Mouse (Mus musculus) myocyte (in vitro differentiated cells): ENCODE results near the gene Nkain4. TPM values are rescaled to one million over a fixed set of nuclear protein-coding genes. Genes with fewer than 3 reads are reported as not detected.
A peak's percentile ranks its signal among the peaks of the same experiment; 100 is the strongest.

Experiments used
- H3K27me3 ChIP-seq: one replicate; pipeline ENCODE4 v1.6.1; 2011; ENCODE audit not compliant: control insufficient read depth, insufficient read depth, insufficient read length
- H3K36me3 ChIP-seq: one replicate; pipeline ENCODE4 v1.6.1; 2011; ENCODE audit not compliant: control insufficient read depth, insufficient read depth
- H3K4me2 ChIP-seq: one replicate; pipeline ENCODE4 v1.6.1; 2011; ENCODE audit warnings: low read depth, control low read depth
- H3K4me3 ChIP-seq: one replicate; pipeline ENCODE4 v1.5.1; 2011; ENCODE audit warnings: mild to moderate bottlenecking, control low read depth, moderate library complexity
- H3K79me2 ChIP-seq: one replicate; pipeline ENCODE4 v1.6.1; 2011; ENCODE audit not compliant: control insufficient read depth, insufficient read depth
- H3ac ChIP-seq: one replicate; pipeline ENCODE4 v1.6.1; 2011; ENCODE audit not compliant: control insufficient read depth, insufficient read length
- CEBPB ChIP-seq: IDR thresholded peaks from 2 replicates; pipeline ENCODE4 v1.6.1; 2011; ENCODE audit warnings: mild to moderate bottlenecking, moderate library complexity; ENCODE audit not compliant: poor library complexity, insufficient read depth, severe bottlenecking
- E2F4 ChIP-seq: IDR thresholded peaks from one replicate; pipeline ENCODE4 v1.6.1; 2011; ENCODE audit warnings: mild to moderate bottlenecking, control low read depth, moderate library complexity; ENCODE audit not compliant: insufficient read depth
- MAX ChIP-seq: IDR thresholded peaks from one replicate; pipeline ENCODE4 v1.6.1; 2011; ENCODE audit warnings: low read depth, mild to moderate bottlenecking, control low read depth
- MYOD1 ChIP-seq, 3 experiments: IDR thresholded peaks; one replicate each; pipeline ENCODE4 v1.6.1; 2011; ENCODE audit warnings: control low read depth in 2 of 3, low read depth in 2 of 3, mild to moderate bottlenecking in 2 of 3, moderate library complexity in 1 of 3; ENCODE audit not compliant: insufficient read length in 2 of 3, control insufficient read depth in 1 of 3
- MYOG ChIP-seq, 3 experiments: IDR thresholded peaks; one replicate each; pipeline ENCODE4 v1.6.1; 2011; ENCODE audit warnings: control low read depth in 2 of 3, low read depth in 2 of 3, mild to moderate bottlenecking in 2 of 3; ENCODE audit not compliant: insufficient read length in 2 of 3, control insufficient read depth in 1 of 3, insufficient read depth in 1 of 3
- POLR2A ChIP-seq: IDR thresholded peaks from one replicate; pipeline ENCODE4 v1.6.1; 2011; ENCODE audit warnings: low read depth, mild to moderate bottlenecking, control low read depth, moderate library complexity; ENCODE audit not compliant: insufficient read length
- POLR2AphosphoS2 ChIP-seq: IDR thresholded peaks from one replicate; pipeline ENCODE4 v1.6.1; 2011; ENCODE audit warnings: low read depth, control low read depth; ENCODE audit not compliant: insufficient read length
- REST ChIP-seq: IDR thresholded peaks from one replicate; pipeline ENCODE4 v1.6.1; 2011; ENCODE audit warnings: mild to moderate bottlenecking, control low read depth, moderate library complexity; ENCODE audit not compliant: insufficient read depth, insufficient read length
- SRF ChIP-seq: IDR thresholded peaks from one replicate; pipeline ENCODE4 v1.6.1; 2011; ENCODE audit warnings: low read depth; ENCODE audit not compliant: control insufficient read depth, insufficient read length
- TCF12 ChIP-seq: IDR thresholded peaks from one replicate; pipeline ENCODE4 v1.6.1; 2011; ENCODE audit warnings: mild to moderate bottlenecking, control low read depth; ENCODE audit not compliant: poor library complexity, insufficient read depth, severe bottlenecking
- TCF3 ChIP-seq: IDR thresholded peaks from one replicate; pipeline ENCODE4 v1.6.1; 2011; ENCODE audit warnings: low read depth, control low read depth; ENCODE audit not compliant: insufficient read length
- USF1 ChIP-seq: IDR thresholded peaks from one replicate; pipeline ENCODE4 v1.6.1; 2011; ENCODE audit warnings: low read depth, mild to moderate bottlenecking, control low read depth, moderate library complexity
- polyA plus RNA-seq: library from polyadenylated mRNA; unstranded; fragments of >200 nt; fragmentation: generic; extraction: Trizol; gene quantifications from one replicate; pipeline ENCODE4 v1.2.1, GENCODE M21; 2012; ENCODE audit warnings: missing spikeins

Gene Nkain4
- polyA plus RNA-seq, 1 experiment = not detected

GRCm38 (mm10) chr2:180985635-180986034 lies 31.1 kb upstream of the Nkain4 start:
- Histone ChIP-seq H3K4me3 (no peak overlapping the region), H3K36me3 (peaks cover 6% of the 10 kb centered on the region), H3K79me2 (no peaks in the 10 kb centered on the region), H3K4me2 (no peak overlapping the region), H3K27me3 (no peaks in the 10 kb centered on the region), H3ac (no peak overlapping the region)
- TF ChIP-seq POLR2AphosphoS2 (peak; percentile 54), CEBPB (no peak)

GRCm38 (mm10) chr2:180981133-180981532 lies 26.6 kb upstream of the Nkain4 start:
- H3K4me3 ChIP-seq = no peak overlapping the region
- H3K27me3 ChIP-seq = no peaks in the 10 kb centered on the region
- TF ChIP-seq TCF3 (no peak), TCF12 (no peak), MAX (no peak), CEBPB (no peak), POLR2AphosphoS2 (peak; percentile 31), MYOG (IDR thresholded peaks at IDR 0.05; ENCODE audit: control insufficient read depth in 1 of 3, insufficient read depth in 1 of 3, insufficient read length in 2 of 3, low read depth in 2 of 3) (peak in 2 of 3 experiments; percentile 2 to 36)
- H3ac ChIP-seq = no peak overlapping the region
- no peak overlapping the region for H3K4me2 ChIP-seq
- H3K36me3 ChIP-seq = peaks cover 23% of the 10 kb centered on the region
- no peaks in the 10 kb centered on the region for H3K79me2 ChIP-seq

- Histone ChIP-seq H3K4me3 (peak within 1 kb of the TSS; percentile 97), H3ac (peak within 1 kb of the TSS; percentile 88), H3K36me3 (peaks cover 26% of the 10 kb centered on the region), H3K79me2 (peaks cover 35% of the 10 kb centered on the region), H3K27me3 (no peaks in the 10 kb centered on the region), H3K4me2 (peak within 1 kb of the TSS; percentile 95)
- TF ChIP-seq TCF12 = no peak
- TF ChIP-seq POLR2A = peak; percentile 80
- TF ChIP-seq MYOD1 (IDR thresholded peaks at IDR 0.05; ENCODE audit: control insufficient read depth in 1 of 3, insufficient read length in 2 of 3, low read depth in 2 of 3) = no peak
- TF ChIP-seq E2F4 = no peak
- TF ChIP-seq MYOG (IDR thresholded peaks at IDR 0.05; ENCODE audit: control insufficient read depth in 1 of 3, insufficient read depth in 1 of 3, insufficient read length in 2 of 3, low read depth in 2 of 3) = peak in 1 of 3 experiments; percentile 4
Observed at GRCm38 (mm10) chr2:180967010-180967763, 12.7 kb upstream of the Nkain4 start, which contains the start of gene Arfgap1. Gene Arfgap1, plus strand, starts transcription at chr2:180967225.

- H3K36me3 ChIP-seq = peaks cover 18% of the 10 kb centered on the region
- H3K79me2 ChIP-seq = peaks cover 35% of the 10 kb centered on the region
- no peaks in the 10 kb centered on the region for H3K27me3 ChIP-seq
- TF ChIP-seq CEBPB (no peak), E2F4 (no peak), SRF (no peak), TCF12 (no peak), USF1 (no peak), MYOG (IDR thresholded peaks at IDR 0.05; ENCODE audit: control insufficient read depth in 1 of 3, insufficient read depth in 1 of 3, insufficient read length in 2 of 3, low read depth in 2 of 3) (no peak), POLR2A (no peak), MYOD1 (IDR thresholded peaks at IDR 0.05; ENCODE audit: control insufficient read depth in 1 of 3, insufficient read length in 2 of 3, low read depth in 2 of 3) (no peak), POLR2AphosphoS2 (no peak), REST (no peak), MAX (no peak), TCF3 (no peak)
- peak overlapping the region; percentile 94 for H3K4me2 ChIP-seq
- H3K4me3 ChIP-seq = peak overlapping the region; percentile 97
- H3ac ChIP-seq = peak overlapping the region; percentile 88
Observed at GRCm38 (mm10) chr2:180966092-180966882, 11.8 kb upstream of the Nkain4 start.

- TF ChIP-seq MYOD1 (IDR thresholded peaks at IDR 0.05; ENCODE audit: control insufficient read depth in 1 of 3, insufficient read length in 2 of 3, low read depth in 2 of 3) (no peak), REST (no peak), MYOG (IDR thresholded peaks at IDR 0.05; ENCODE audit: control insufficient read depth in 1 of 3, insufficient read depth in 1 of 3, insufficient read length in 2 of 3, low read depth in 2 of 3) (no peak), USF1 (no peak), E2F4 (no peak), POLR2AphosphoS2 (no peak), TCF12 (no peak), MAX (no peak), POLR2A (no peak), SRF (no peak), TCF3 (no peak), CEBPB (no peak)
- Histone ChIP-seq H3K4me3 (no peak overlapping the region), H3ac (no peak overlapping the region), H3K27me3 (no peaks in the 10 kb centered on the region), H3K79me2 (peaks cover 19% of the 10 kb centered on the region), H3K36me3 (no peaks in the 10 kb centered on the region), H3K4me2 (no peak overlapping the region)
Observed at GRCm38 (mm10) chr2:180963956-180964355, 9.5 kb upstream of the Nkain4 start.
